Mouse (Mus musculus): ENCODE data around the gene Ywhah.
"Not testable (repeated sequence)": the region's sequence is repeated elsewhere in the genome, so short reads cannot be mapped to it uniquely, and the experiment has no call there.

The Ywhah gene

GRCm38 (mm10) chr5:33011132-33012106, 7.2 kb upstream of the Ywhah start:
- peak in 1 of 2 experiments; percentile 30 for DNase-seq

- DNase-seq, result no peak
Observed at GRCm38 (mm10) chr5:33014096-33014495, 4.5 kb upstream of the Ywhah start.

GRCm38 (mm10) chr5:33015579-33015978, 3.0 kb upstream of the Ywhah start:
- DNase-seq, result no peak

- no peak for DNase-seq
Observed at GRCm38 (mm10) chr5:33018189-33018560, 441 bp upstream of the Ywhah start.

- no peak for DNase-seq
Observed at GRCm38 (mm10) chr5:33019426-33019821, 808 bp downstream of the Ywhah start.

GRCm38 (mm10) chr5:33021622-33022021, 3.0 kb downstream of the Ywhah start:
- peak in 1 of 2 experiments; percentile 40 for DNase-seq

GRCm38 (mm10) chr5:33023337-33023736, 4.7 kb downstream of the Ywhah start:
- DNase-seq, result no peak

GRCm38 (mm10) chr5:33024474-33024873, 5.9 kb downstream of the Ywhah start:
- DNase-seq, result no peak

GRCm38 (mm10) chr5:33028656-33029055, 10.0 kb downstream of the Ywhah start:
- no peak for DNase-seq

- DNase-seq, result no peak
Observed at GRCm38 (mm10) chr5:33030425-33031175, 12.0 kb downstream of the Ywhah start.

- DNase-seq, result no peak
Observed at GRCm38 (mm10) chr5:33032036-33032773, 13.6 kb downstream of the Ywhah start.

GRCm38 (mm10) chr5:33033121-33033520, 14.5 kb downstream of the Ywhah start:
- DNase-seq, result peak; percentile 49 to 80

- not testable (repeated sequence) for DNase-seq
Observed at GRCm38 (mm10) chr5:33033633-33034032, 15.0 kb downstream of the Ywhah start.

GRCm38 (mm10) chr5:33034100-33034499, 15.5 kb downstream of the Ywhah start:
- DNase-seq, result peak in 1 of 2 experiments; percentile 28

GRCm38 (mm10) chr5:33034916-33035315, 16.3 kb downstream of the Ywhah start:
- DNase-seq, result no peak

- DNase-seq, result no peak
Observed at GRCm38 (mm10) chr5:33038656-33039509, 20.3 kb downstream of the Ywhah start.

- peak; percentile 59 to 81 for DNase-seq
Observed at GRCm38 (mm10) chr5:33039510-33039911, 20.9 kb downstream of the Ywhah start.

- not testable (repeated sequence) for DNase-seq
Observed at GRCm38 (mm10) chr5:33040735-33041134, 22.1 kb downstream of the Ywhah start.

- DNase-seq, result peak; percentile 83 to 84
Observed at GRCm38 (mm10) chr5:33043397-33043796, 24.8 kb downstream of the Ywhah start.

- DNase-seq, result peak in 1 of 2 experiments; percentile 52
Observed at GRCm38 (mm10) chr5:33044636-33045315, 26.2 kb downstream of the Ywhah start.

GRCm38 (mm10) chr5:33045316-33045705, 26.7 kb downstream of the Ywhah start:
- DNase-seq, result peak; percentile 72 to 74

Measured in kidney, adult 8-10 months (tissue).